Mouse (Mus musculus) CH12.LX (cell line): ENCODE measurements around the gene Fam160a1. TPM values are rescaled to one million over a fixed set of nuclear protein-coding genes. Genes with fewer than 3 reads are reported as not detected.

Experiments used
- DNase-seq: peaks from one replicate; pipeline ENCODE4 v3.0.0-alpha.2; 2013; ENCODE audit errors: extremely low read depth
- H3K27ac ChIP-seq: 2 replicates; pipeline ENCODE4 v1.5.1; 2012; ENCODE audit warnings: low read depth, mild to moderate bottlenecking, control low read depth, moderate library complexity; ENCODE audit not compliant: insufficient read depth
- H3K27me3 ChIP-seq: replicated peaks from 2 replicates; pipeline ENCODE3; 2012; ENCODE audit warnings: inconsistent platforms
- H3K36me3 ChIP-seq, 2 experiments: replicated peaks in 1 of 2; 2 replicates each; pipeline versions ENCODE3 to v1.6.1; 2012; ENCODE audit warnings: inconsistent platforms in 1 of 2, low read length in 1 of 2, mild to moderate bottlenecking in 1 of 2, mixed read lengths in 1 of 2, moderate library complexity in 1 of 2; ENCODE audit not compliant: control insufficient read depth in 1 of 2, insufficient read depth in 1 of 2
- H3K4me1 ChIP-seq, 2 experiments: 2 replicates each; pipeline ENCODE4 v1.6.1; 2012; ENCODE audit warnings: inconsistent platforms in 1 of 2, moderate library complexity in 1 of 2; ENCODE audit not compliant: insufficient read depth in 2 of 2, control insufficient read depth in 1 of 2
- H3K4me2 ChIP-seq: 2 replicates; pipeline ENCODE4 v1.6.1; 2012; ENCODE audit warnings: low read depth, mild to moderate bottlenecking, control low read depth; ENCODE audit not compliant: poor library complexity, insufficient read depth, severe bottlenecking
- H3K4me3 ChIP-seq, 3 experiments: fragments of 150-350 bp in 1 of 3; sonication (generic) in 1 of 3; replicated peaks in 1 of 3; 2 replicates each; pipeline versions ENCODE3 to v1.5.1; 2011 to 2012; ENCODE audit warnings: low read depth in 2 of 3, low read length in 2 of 3, mild to moderate bottlenecking in 2 of 3, moderate library complexity in 2 of 3, control low read depth in 1 of 3, improper control_type of control experiment in 1 of 3, inconsistent platforms in 1 of 3, mixed read lengths in 1 of 3; ENCODE audit not compliant: poor library complexity in 1 of 3
- H3K79me2 ChIP-seq: replicated peaks from 2 replicates; pipeline ENCODE4 v1.6.1; 2012; ENCODE audit warnings: mild to moderate bottlenecking, moderate library complexity; ENCODE audit not compliant: control insufficient read depth, poor library complexity, insufficient read depth, severe bottlenecking; ENCODE audit errors: extremely low read depth
- H3K9ac ChIP-seq: 2 replicates; pipeline ENCODE4 v1.6.1; 2012; ENCODE audit warnings: low read depth, mild to moderate bottlenecking, control low read depth, moderate library complexity; ENCODE audit not compliant: insufficient read depth
- H3K9me3 ChIP-seq: replicated peaks from 2 replicates; pipeline ENCODE3; 2012; ENCODE audit warnings: low read length, inconsistent platforms, mixed read lengths
- BHLHE40 ChIP-seq: IDR thresholded peaks from 2 replicates; pipeline ENCODE4 v1.6.1; 2011; ENCODE audit warnings: mild to moderate bottlenecking, low read depth, low read length, improper control_type of control experiment
- CTCF ChIP-seq, 2 experiments: IDR thresholded peaks in 1 of 2; conservative IDR thresholded peaks in 1 of 2; 2 replicates each; pipeline ENCODE4 v1.5.1; 2011 to 2012; ENCODE audit warnings: low read depth in 2 of 2, low read length in 2 of 2, improper control_type of control experiment in 1 of 2, inconsistent platforms in 1 of 2, mild to moderate bottlenecking in 1 of 2, moderate library complexity in 1 of 2
- ELF1 ChIP-seq: IDR thresholded peaks from 2 replicates; pipeline ENCODE4 v1.6.1; 2014; ENCODE audit warnings: low read depth, mild to moderate bottlenecking, inconsistent platforms, low read length, improper control_type of control experiment
- GABPA ChIP-seq: IDR thresholded peaks from 2 replicates; pipeline ENCODE4 v1.6.1; 2012; ENCODE audit warnings: low read depth, low read length, improper control_type of control experiment, inconsistent platforms; ENCODE audit not compliant: insufficient replicate concordance
- MAFK ChIP-seq: IDR thresholded peaks from 2 replicates; pipeline ENCODE4 v1.6.1; 2011; ENCODE audit warnings: low read length, improper control_type of control experiment; ENCODE audit not compliant: insufficient replicate concordance
- MAX ChIP-seq: IDR thresholded peaks from 2 replicates; pipeline ENCODE4 v1.6.1; 2011; ENCODE audit warnings: low read length, improper control_type of control experiment
- MEF2A ChIP-seq: IDR thresholded peaks from 2 replicates; pipeline ENCODE4 v1.6.1; 2014; ENCODE audit warnings: low read depth, mild to moderate bottlenecking, inconsistent platforms, low read length, improper control_type of control experiment, borderline replicate concordance
- MXI1 ChIP-seq: IDR thresholded peaks from 2 replicates; pipeline ENCODE4 v1.6.1; 2011; ENCODE audit warnings: mild to moderate bottlenecking, low read depth, low read length, improper control_type of control experiment
- NRF1 ChIP-seq: IDR thresholded peaks from 2 replicates; pipeline ENCODE4 v1.6.1; 2014; ENCODE audit warnings: low read depth, mild to moderate bottlenecking, inconsistent platforms, low read length, improper control_type of control experiment, moderate library complexity
- PAX5 ChIP-seq: IDR thresholded peaks from 2 replicates; pipeline ENCODE4 v1.6.1; 2012; ENCODE audit warnings: low read length, inconsistent platforms, mixed read lengths
- POLR2AphosphoS2 ChIP-seq: IDR thresholded peaks from 2 replicates; pipeline ENCODE4 v1.6.1; 2011; ENCODE audit warnings: low read depth, low read length, improper control_type of control experiment
- TBP ChIP-seq: conservative IDR thresholded peaks from 2 replicates; pipeline ENCODE4 v1.6.1; 2011; ENCODE audit warnings: low read depth, low read length, improper control_type of control experiment
- UBTF ChIP-seq: IDR thresholded peaks from 2 replicates; pipeline ENCODE4 v1.6.1; 2012; ENCODE audit warnings: low read depth, mild to moderate bottlenecking, inconsistent platforms, low read length, improper control_type of control experiment, moderate library complexity
- USF1 ChIP-seq: IDR thresholded peaks from 2 replicates; pipeline ENCODE4 v1.6.1; 2014; ENCODE audit warnings: low read depth, mild to moderate bottlenecking, inconsistent platforms, low read length, improper control_type of control experiment
- USF2 ChIP-seq: conservative IDR thresholded peaks from 2 replicates; pipeline ENCODE4 v1.6.1; 2011; ENCODE audit warnings: low read depth, low read length, improper control_type of control experiment
- ZMIZ1 ChIP-seq: IDR thresholded peaks from 2 replicates; pipeline ENCODE4 v1.6.1; 2012; ENCODE audit warnings: low read depth, mild to moderate bottlenecking, inconsistent platforms, low read length, improper control_type of control experiment
- ZNF384 ChIP-seq: IDR thresholded peaks from 2 replicates; pipeline ENCODE4 v1.6.1; 2012; ENCODE audit warnings: low read depth, low read length, improper control_type of control experiment, inconsistent platforms
- dilution Hi-C: fragments of 300-500 bp; cut with MboI; formaldehyde crosslinking; loops from 2 replicates; pipeline ENCODE4 v1.14.3; 2020; ENCODE audit warnings: low sequenced_read_pairs; ENCODE audit not compliant: extremely low pct_unique_long_range_greater_than_20kb, extremely low pct_ligation_motif_present
- in situ Hi-C: fragments of 300-500 bp; cut with MboI; formaldehyde crosslinking; loops from 3 replicates; pipeline ENCODE4 v1.14.3; 2019; ENCODE audit warnings: low sequenced_read_pairs, low pct_ligation_motif_present, low pct_unique_long_range_greater_than_20kb, mixed read lengths
- polyA plus RNA-seq: library from polyadenylated mRNA; unstranded; fragments of >175 nt; gene quantifications from 2 replicates; pipeline ENCODE4 v1.2.1, GENCODE M21; 2012; ENCODE audit warnings: low read depth; ENCODE audit not compliant: insufficient read length
- total RNA-seq, 2 experiments: library from RNA; depleted of rRNA; stranded (reverse); fragments of 300-350 nt in 1 of 2; fragments of >200 nt in 1 of 2; gene quantifications; 2 replicates each; pipeline ENCODE4 v1.2.3; 2012 to 2014

The Fam160a1 gene
- total and polyA plus RNA-seq, 3 experiments: 0.17 to 0.41 (median 0.20) TPM

- TF ChIP-seq MAX (no peak), NRF1 (no peak), MXI1 (no peak), UBTF (no peak), POLR2AphosphoS2 (no peak), ZNF384 (no peak), PAX5 (no peak), USF2 (no peak)
- dilution Hi-C loops (no loop called here), in situ Hi-C loops (no loop called here)
- Histone ChIP-seq H3K27me3 (no peaks in the 10 kb centered on the region), H3K4me3 (no peak overlapping the region), H3K9ac (no peak overlapping the region), H3K36me3 (no peaks in the 10 kb centered on the region), H3K4me1 (no peaks in the 10 kb centered on the region), H3K27ac (no peak overlapping the region), H3K4me2 (no peak overlapping the region), H3K79me2 (no peaks in the 10 kb centered on the region), H3K9me3 (no peaks in the 10 kb centered on the region)
- DNase-seq: no peak
Observed at GRCm38 (mm10) chr3:85813101-85814014, 3.7 kb downstream of the Fam160a1 start.

- no peak overlapping the region for H3K4me2 ChIP-seq
- no peak overlapping the region for H3K4me3 ChIP-seq
- H3K79me2 ChIP-seq: no peaks in the 10 kb centered on the region
- in situ Hi-C loops: no loop called here
- no peak overlapping the region for H3K27ac ChIP-seq
- dilution Hi-C loops: no loop called here
- H3K27me3 ChIP-seq: no peaks in the 10 kb centered on the region
- no peak for DNase-seq
- H3K9ac ChIP-seq: no peak overlapping the region
- TF ChIP-seq USF2 (no peak), USF1 (no peak), MEF2A (no peak), NRF1 (no peak), PAX5 (no peak), GABPA (no peak), ZMIZ1 (no peak), MAFK (no peak), ZNF384 (no peak), CTCF (conservative IDR thresholded peaks at IDR 0.05 in 1 of 2, IDR thresholded peaks at IDR 0.05 in 1 of 2; ENCODE audit: low read depth in 2 of 2, low read length in 2 of 2) (no peak), BHLHE40 (no peak), POLR2AphosphoS2 (no peak), TBP (no peak), ELF1 (no peak)
- no peaks in the 10 kb centered on the region for H3K9me3 ChIP-seq
- H3K36me3 ChIP-seq: no peaks in the 10 kb centered on the region
- no peaks in the 10 kb centered on the region for H3K4me1 ChIP-seq
Observed at GRCm38 (mm10) chr3:85812010-85812409, 5.1 kb downstream of the Fam160a1 start.
